Mouse (Mus musculus): ENCODE data around the gene Bnip2.
A peak's percentile ranks its signal among the peaks of the same experiment; 100 is the strongest.
"Not testable (repeated sequence)": the region's sequence is repeated elsewhere in the genome, so short reads cannot be mapped to it uniquely, and the experiment has no call there.

Bnip2 gene

GRCm38 (mm10) chr9:70011537-70012407 lies 22.5 kb downstream of the Bnip2 start:
- no peak for DNase-seq

GRCm38 (mm10) chr9:70012408-70012901 lies 23.2 kb downstream of the Bnip2 start, which contains the start of gene Gtf2a2:
Gene Gtf2a2 (plus strand): TSS chr9:70012550.
- peak; percentile 88 for DNase-seq

- DNase-seq: no peak
Observed at GRCm38 (mm10) chr9:70015632-70016031, 26.4 kb downstream of the Bnip2 start.

GRCm38 (mm10) chr9:70018879-70019278 lies 29.6 kb downstream of the Bnip2 start:
- DNase-seq: no peak

GRCm38 (mm10) chr9:70021610-70022009 lies 32.3 kb downstream of the Bnip2 start:
- DNase-seq: no peak

- DNase-seq: no peak
Observed at GRCm38 (mm10) chr9:70022083-70022482, 32.8 kb downstream of the Bnip2 start.

GRCm38 (mm10) chr9:70023615-70024014 lies 34.3 kb downstream of the Bnip2 start:
- DNase-seq: not testable (repeated sequence)

GRCm38 (mm10) chr9:70024648-70025047 lies 35.4 kb downstream of the Bnip2 start:
- DNase-seq: no peak

- no peak for DNase-seq
Observed at GRCm38 (mm10) chr9:70025365-70026012, 36.2 kb downstream of the Bnip2 start.

GRCm38 (mm10) chr9:70032167-70032566 lies 42.9 kb downstream of the Bnip2 start:
- no peak for DNase-seq

GRCm38 (mm10) chr9:70033056-70033455 lies 43.8 kb downstream of the Bnip2 start:
- DNase-seq: no peak

- no peak for DNase-seq
Observed at GRCm38 (mm10) chr9:70034702-70035101, 45.4 kb downstream of the Bnip2 start.

- no peak for DNase-seq
Observed at GRCm38 (mm10) chr9:70036646-70037045, 47.4 kb downstream of the Bnip2 start.

- no peak for DNase-seq
Observed at GRCm38 (mm10) chr9:70037988-70038387, 48.7 kb downstream of the Bnip2 start, which contains the start of gene Gcnt3. Gene Gcnt3 (minus strand): TSS chr9:70038088.

GRCm38 (mm10) chr9:70039597-70040385 lies 50.5 kb downstream of the Bnip2 start:
- DNase-seq: no peak

GRCm38 (mm10) chr9:70040570-70040969 lies 51.3 kb downstream of the Bnip2 start:
- no peak for DNase-seq

GRCm38 (mm10) chr9:70042137-70042536 lies 52.9 kb downstream of the Bnip2 start:
- no peak for DNase-seq

- DNase-seq: no peak
Observed at GRCm38 (mm10) chr9:70042935-70043334, 53.7 kb downstream of the Bnip2 start.

GRCm38 (mm10) chr9:70044865-70045264 lies 55.6 kb downstream of the Bnip2 start:
- no peak for DNase-seq

GRCm38 (mm10) chr9:70046255-70046654 lies 57.0 kb downstream of the Bnip2 start:
- DNase-seq: no peak

- DNase-seq: no peak
Observed at GRCm38 (mm10) chr9:70047839-70048238, 58.6 kb downstream of the Bnip2 start.

GRCm38 (mm10) chr9:70048280-70048679 lies 59.0 kb downstream of the Bnip2 start:
- DNase-seq: no peak
